Comparison of ENCODE assay signal across 10 mouse cellular contexts in the genomic region with DNA sequence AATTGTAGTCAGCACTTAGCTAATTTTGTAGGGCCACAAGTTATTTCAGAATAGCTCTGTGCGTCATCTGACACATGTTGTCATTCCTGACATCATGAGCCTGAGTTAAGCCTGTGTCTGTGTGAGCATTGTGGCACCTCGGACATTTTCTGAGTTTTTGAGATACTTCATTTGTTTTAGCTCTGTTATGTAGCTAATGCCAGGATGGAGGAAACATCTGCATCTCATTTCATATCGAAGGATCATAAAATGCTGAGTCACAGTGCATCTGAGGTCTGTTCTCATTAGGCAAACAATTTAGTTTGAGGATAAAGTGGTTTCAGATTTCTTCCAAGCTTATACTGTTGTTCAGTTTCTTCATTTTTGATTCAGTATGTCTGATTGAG. TPM values are rescaled to one million over a fixed set of nuclear protein-coding genes. Genes with fewer than 3 reads are reported as not detected.
A peak's percentile ranks its signal among the peaks of the same experiment; 100 is the strongest.
DNase-seq lines count a peak whose midpoint lies in the region; ATAC-seq and TF ChIP-seq lines count a peak whose summit lies in the region.
"Had no signal": no experiment of that assay in that cellular context is flagged by ENCODE, and none has a peak within 500 bp of the region (broad histone marks: within the 10 kb centered on the region; RNA-seq: fewer than 3 reads in every experiment).

No protein-coding gene starts in this region.

- no peak for TF ChIP-seq POLR2A in lung, adult 2 months (IDR thresholded peaks at IDR 0.05; ENCODE audit: borderline replicate concordance, extremely low read depth, low read depth, low read length)

- H3K36me3 ChIP-seq in splenic B cell, adult 2 months (ENCODE audit: control insufficient read depth, insufficient read depth, low read length, poor library complexity, severe bottlenecking) = 0 out of 2 replicates have a peak, but pooled peaks cover 2% of the 10 kb centered on the region

- peak; percentile 20; the same call in 1 of the 2 replicates for ATAC-seq in common myeloid progenitor, adult 5-6 weeks (replicated peaks; ENCODE audit: low read depth, poor library complexity, severe bottlenecking)
- ATAC-seq in frontal cortex, adult (ENCODE audit: low TSS enrichment) = no peak
- no peak for ATAC-seq in megakaryocyte-erythroid progenitor cell, adult 5-6 weeks (replicated peaks; ENCODE audit: low FRiP score, low TSS enrichment, poor library complexity, severe bottlenecking)

- H3K4me3 ChIP-seq in gastrocnemius, adult 2 months = peak overlapping the region; percentile 29
- no peak overlapping the region for H3K4me3 ChIP-seq in lung, adult 2 months (replicated peaks; ENCODE audit: extremely low read depth, low read depth, low read length)
- H3K4me3 ChIP-seq: forebrain, embryonic 12.5 days had no signal

- no peaks in the 10 kb centered on the region for H3K27me3 ChIP-seq in splenic B cell, adult 2 months (ENCODE audit: control insufficient read depth, insufficient read depth, low read length, poor library complexity, severe bottlenecking)
- H3K27me3 ChIP-seq: forebrain, embryonic 12.5 days had no signal

- H3K4me1 ChIP-seq in lung, adult 2 months (ENCODE audit: control insufficient read depth, insufficient read depth, low read length) = peaks cover 10% of the 10 kb centered on the region

- TF ChIP-seq CTCF in gastrocnemius, adult 2 months (IDR thresholded peaks at IDR 0.05) = no peak
- no peak for TF ChIP-seq CTCF in lung, adult 2 months (IDR thresholded peaks at IDR 0.05; ENCODE audit: insufficient read depth, low read length)

- intact Hi-C loops in gastrocnemius, adult 2 months (cut with DNase I) = loop anchor here (10.0 kb wide), 1 partner anchor 263 kb away; a partner anchor contains a TSS

- 33% methylated on average over 3 of the region's 3 CpGs for WGBS in lung, adult 2 months

- DNase-seq in gastrocnemius, adult 2 months = no peak
- DNase-seq in gastrocnemius, adult 8-10 months (ENCODE audit: low spot score in 2 of 2) = no peak
- peak; percentile 13 for DNase-seq in lung, postnatal 25 days (ENCODE audit: low spot score)
- no peak for DNase-seq in lung, adult 2 months
- peak; percentile 11 for DNase-seq in splenic B cell, adult 2 months (ENCODE audit: low read depth, low spot score)
- DNase-seq: spleen, adult 18-20 months had no signal

- peak overlapping the region; percentile 100 for H3K27ac ChIP-seq in gastrocnemius, adult 2 months
- H3K27ac ChIP-seq: forebrain, embryonic 12.5 days had no signal

RNA-seq across cellular contexts. Expression of a gene that starts 2.5 kb away (rescaled TPM):
- 100 to 1,000 TPM; 204 to 232 TPM for total RNA-seq in gastrocnemius, adult 2 months (2021)
- 100 to 1,000 TPM; 185 to 251 (median 205) TPM for total RNA-seq in gastrocnemius, adult 8-10 months (2022)
- polyA plus RNA-seq in lung, adult 2 months (2012; rRNA removed) = 5.5 and 10.9 TPM in 2 replicates
- 111 and 117 TPM in 2 replicates for total RNA-seq in common myeloid progenitor, adult 5-6 weeks (2017)
- total RNA-seq in megakaryocyte-erythroid progenitor cell, adult 5-6 weeks (2014; fragmentation: Nextera tagmentation) = 100 and 115 TPM in 2 replicates
- 139 and 165 TPM in 2 replicates for total RNA-seq in megakaryocyte-erythroid progenitor cell, adult 5-6 weeks (2017)

Comparison
In these comparisons a context has a peak if more than half of its experiments do, and no peak if none do; other contexts are left out.
1. DNase-seq: peak in lung, postnatal 25 days (single experiment) and splenic B cell, adult 2 months (single experiment); none in gastrocnemius, adult 2 months (single experiment), gastrocnemius, adult 8-10 months (0 of 2) and lung, adult 2 months (single experiment).